In genomic region chr12:53566712-53567387, GRCm38 (mm10) we compare ENCODE assay signal across 19 mouse cellular contexts.
DNase-seq lines count a peak whose midpoint lies in the region; ATAC-seq and TF ChIP-seq lines count a peak whose summit lies in the region.
"Had no signal": no experiment of that assay in that cellular context is flagged by ENCODE, and none has a peak within 500 bp of the region (broad histone marks: within the 10 kb centered on the region; RNA-seq: fewer than 3 reads in every experiment).

No protein-coding gene starts in this region.

- ATAC-seq in embryonic facial prominence, embryonic 14.5 days (ENCODE audit: low read depth), result no peak
- ATAC-seq in midbrain, embryonic 13.5 days, result peak; percentile 79
- no peak for ATAC-seq in hindbrain, postnatal 0 days
- ATAC-seq in granulocyte monocyte progenitor cell, adult 5-6 weeks (replicated peaks; ENCODE audit: poor library complexity, severe bottlenecking), result no peak
- ATAC-seq: CD4-positive, CD25-positive, alpha-beta regulatory T cell, adult 4 months had no signal

- no peaks in the 10 kb centered on the region for H3K4me1 ChIP-seq in embryonic facial prominence, embryonic 14.5 days (ENCODE audit: control insufficient read depth, insufficient read depth, low read length)
- no peaks in the 10 kb centered on the region for H3K4me1 ChIP-seq in embryonic facial prominence, embryonic 10.5 days
- H3K4me1 ChIP-seq in midbrain, embryonic 13.5 days (replicated peaks), result peaks cover 15% of the 10 kb centered on the region
- H3K4me1 ChIP-seq in midbrain, embryonic 10.5 days, result no peaks in the 10 kb centered on the region
- no peaks in the 10 kb centered on the region for H3K4me1 ChIP-seq in hindbrain, postnatal 0 days (ENCODE audit: insufficient read depth, low read length)
- H3K4me1 ChIP-seq: embryonic facial prominence, embryonic 12.5 days; limb, embryonic 15.5 days; stomach, embryonic 15.5 days had no signal

- no peaks in the 10 kb centered on the region for H3K27me3 ChIP-seq in embryonic facial prominence, embryonic 14.5 days (replicated peaks; ENCODE audit: control insufficient read depth, insufficient read depth, low read length)
- no peaks in the 10 kb centered on the region for H3K27me3 ChIP-seq in embryonic facial prominence, embryonic 10.5 days (replicated peaks; ENCODE audit: low read depth, poor library complexity, severe bottlenecking)
- H3K27me3 ChIP-seq in midbrain, embryonic 13.5 days, result no peaks in the 10 kb centered on the region
- H3K27me3 ChIP-seq in midbrain, embryonic 10.5 days (ENCODE audit: low read depth, poor library complexity, severe bottlenecking), result no peaks in the 10 kb centered on the region
- no peaks in the 10 kb centered on the region for H3K27me3 ChIP-seq in hindbrain, postnatal 0 days (ENCODE audit: insufficient read depth, low read length)
- H3K27me3 ChIP-seq: embryonic facial prominence, embryonic 12.5 days; limb, embryonic 15.5 days; stomach, embryonic 15.5 days had no signal

- WGBS in embryonic facial prominence, embryonic 14.5 days, result 61% methylated on average over 12 of the region's 12 CpGs
- 83% methylated on average over 12 of the region's 12 CpGs for WGBS in embryonic facial prominence, embryonic 10.5 days
- 55% methylated on average over 12 of the region's 12 CpGs for WGBS in midbrain, embryonic 13.5 days
- WGBS in midbrain, embryonic 10.5 days, result 91% methylated on average over 12 of the region's 12 CpGs
- 31% methylated on average over 12 of the region's 12 CpGs for WGBS in hindbrain, postnatal 0 days

- DNase-seq in embryonic facial prominence, embryonic 14.5 days (ENCODE audit: low spot score), result peak; percentile 40
- DNase-seq in embryonic facial prominence, embryonic 10.5 days (ENCODE audit: low spot score), result no peak
- DNase-seq in midbrain, embryonic 10.5 days (ENCODE audit: low spot score), result no peak
- peak; percentile 45 for DNase-seq in hindbrain, postnatal 0 days (ENCODE audit: low spot score)
- peak; percentile 64 for DNase-seq in retina, embryonic 14.5 days (ENCODE audit: low spot score)
- DNase-seq in gastrocnemius, postnatal 4 days (ENCODE audit: low spot score in 2 of 2), result no peak
- DNase-seq: adrenal gland, adult 2 months; cerebellum, adult 18-20 months; heart, adult 11 months; kidney, adult 18-20 months; kidney, postnatal 25 days; lung, adult 18-20 months had no signal

- no peak overlapping the region for H3K9ac ChIP-seq in embryonic facial prominence, embryonic 14.5 days (ENCODE audit: low read depth, low read length)
- no peak overlapping the region for H3K9ac ChIP-seq in midbrain, embryonic 13.5 days (replicated peaks)
- no peak overlapping the region for H3K9ac ChIP-seq in hindbrain, postnatal 0 days (replicated peaks; ENCODE audit: low read length)
- H3K9ac ChIP-seq: embryonic facial prominence, embryonic 12.5 days; limb, embryonic 15.5 days; stomach, embryonic 15.5 days had no signal

- H3K27ac ChIP-seq in embryonic facial prominence, embryonic 14.5 days (replicated peaks; ENCODE audit: low read depth, low read length), result no peak overlapping the region
- H3K27ac ChIP-seq in embryonic facial prominence, embryonic 10.5 days (replicated peaks), result no peak overlapping the region
- H3K27ac ChIP-seq in midbrain, embryonic 13.5 days, result peak overlapping the region; percentile 48
- H3K27ac ChIP-seq in midbrain, embryonic 10.5 days (replicated peaks), result no peak overlapping the region
- no peak overlapping the region for H3K27ac ChIP-seq in hindbrain, postnatal 0 days
- H3K27ac ChIP-seq: embryonic facial prominence, embryonic 12.5 days; limb, embryonic 15.5 days; stomach, embryonic 15.5 days had no signal

- H3K4me3 ChIP-seq in embryonic facial prominence, embryonic 14.5 days (ENCODE audit: low read depth, low read length), result no peak overlapping the region
- no peak overlapping the region for H3K4me3 ChIP-seq in embryonic facial prominence, embryonic 10.5 days
- no peak overlapping the region for H3K4me3 ChIP-seq in midbrain, embryonic 13.5 days (replicated peaks)
- no peak overlapping the region for H3K4me3 ChIP-seq in midbrain, embryonic 10.5 days
- no peak overlapping the region for H3K4me3 ChIP-seq in hindbrain, postnatal 0 days (ENCODE audit: low read length)
- H3K4me3 ChIP-seq: embryonic facial prominence, embryonic 12.5 days; limb, embryonic 15.5 days; stomach, embryonic 15.5 days had no signal

- no peak for TF ChIP-seq CTCF in hindbrain, postnatal 0 days (IDR thresholded peaks at IDR 0.05; ENCODE audit: low read depth)

- H3K9me3 ChIP-seq in embryonic facial prominence, embryonic 14.5 days (ENCODE audit: control insufficient read depth, low read length), result no peaks in the 10 kb centered on the region
- no peaks in the 10 kb centered on the region for H3K9me3 ChIP-seq in embryonic facial prominence, embryonic 10.5 days
- no peaks in the 10 kb centered on the region for H3K9me3 ChIP-seq in midbrain, embryonic 13.5 days
- H3K9me3 ChIP-seq in midbrain, embryonic 10.5 days (replicated peaks), result no peaks in the 10 kb centered on the region
- H3K9me3 ChIP-seq in hindbrain, postnatal 0 days (ENCODE audit: low read length), result no peaks in the 10 kb centered on the region
- H3K9me3 ChIP-seq: embryonic facial prominence, embryonic 12.5 days; limb, embryonic 15.5 days; stomach, embryonic 15.5 days had no signal

- H3K36me3 ChIP-seq in embryonic facial prominence, embryonic 14.5 days (ENCODE audit: control insufficient read depth, insufficient read depth, low read length), result no peaks in the 10 kb centered on the region
- no peaks in the 10 kb centered on the region for H3K36me3 ChIP-seq in embryonic facial prominence, embryonic 10.5 days (replicated peaks)
- H3K36me3 ChIP-seq in midbrain, embryonic 13.5 days, result no peaks in the 10 kb centered on the region
- H3K36me3 ChIP-seq in midbrain, embryonic 10.5 days, result 0 out of 2 replicates have a peak, but pooled peaks cover 3% of the 10 kb centered on the region
- H3K36me3 ChIP-seq in hindbrain, postnatal 0 days (ENCODE audit: insufficient read depth, low read length), result no peaks in the 10 kb centered on the region
- H3K36me3 ChIP-seq: embryonic facial prominence, embryonic 12.5 days; G1E; limb, embryonic 15.5 days; stomach, embryonic 15.5 days had no signal

- no peak overlapping the region for H3K4me2 ChIP-seq in embryonic facial prominence, embryonic 14.5 days (ENCODE audit: low read depth, low read length)
- H3K4me2 ChIP-seq in midbrain, embryonic 13.5 days (replicated peaks), result no peak overlapping the region
- H3K4me2 ChIP-seq in hindbrain, postnatal 0 days (ENCODE audit: low read depth, low read length), result no peak overlapping the region
- H3K4me2 ChIP-seq: embryonic facial prominence, embryonic 12.5 days; limb, embryonic 15.5 days; stomach, embryonic 15.5 days had no signal

Comparison
In these comparisons a context has a peak if more than half of its experiments do, and no peak if none do; other contexts are left out.
1. DNase-seq: peak in embryonic facial prominence, embryonic 14.5 days (single experiment), hindbrain, postnatal 0 days (single experiment) and retina, embryonic 14.5 days (single experiment); none in embryonic facial prominence, embryonic 10.5 days (single experiment), midbrain, embryonic 10.5 days (single experiment) and gastrocnemius, postnatal 4 days (0 of 2).